Mouse (Mus musculus): ENCODE results near the gene Efcab5. TPM values are rescaled to one million over a fixed set of nuclear protein-coding genes. Genes with fewer than 3 reads are reported as not detected.
A peak's percentile ranks its signal among the peaks of the same experiment; 100 is the strongest.
"Not testable (repeated sequence)": the region's sequence is repeated elsewhere in the genome, so short reads cannot be mapped to it uniquely, and the experiment has no call there.

The Efcab5 gene
- total RNA-seq, 2 experiments from 2014 or later = 5.3 to 6.0 TPM

DNA sequence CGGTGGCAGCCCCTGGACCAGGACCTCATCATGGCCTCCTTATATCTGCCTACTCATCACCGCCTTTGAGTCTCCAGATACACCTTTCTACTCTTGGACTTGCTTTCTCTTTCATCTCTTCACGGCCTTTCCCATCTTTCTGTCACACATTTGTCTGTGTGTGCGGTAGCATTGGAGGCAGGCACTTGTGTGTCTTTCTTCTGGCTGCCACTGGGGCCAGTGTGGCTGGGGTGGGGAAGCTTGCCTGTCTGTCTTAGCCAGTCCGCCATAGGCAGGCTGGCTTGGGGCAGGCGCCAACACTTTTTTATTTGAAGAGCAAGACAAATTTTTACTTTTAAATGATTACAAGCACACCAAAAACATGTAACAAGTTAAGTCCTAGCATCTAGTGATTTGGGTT lies 81.8 kb downstream of the Efcab5 start:
- intact Hi-C loops (cut with DNase I) = loop anchor here (10.0 kb wide), 1 partner anchor 358 kb away; the partner anchor contains the start of gene Coro6
- no peak for DNase-seq (ENCODE audit: low spot score in 2 of 2)

DNA sequence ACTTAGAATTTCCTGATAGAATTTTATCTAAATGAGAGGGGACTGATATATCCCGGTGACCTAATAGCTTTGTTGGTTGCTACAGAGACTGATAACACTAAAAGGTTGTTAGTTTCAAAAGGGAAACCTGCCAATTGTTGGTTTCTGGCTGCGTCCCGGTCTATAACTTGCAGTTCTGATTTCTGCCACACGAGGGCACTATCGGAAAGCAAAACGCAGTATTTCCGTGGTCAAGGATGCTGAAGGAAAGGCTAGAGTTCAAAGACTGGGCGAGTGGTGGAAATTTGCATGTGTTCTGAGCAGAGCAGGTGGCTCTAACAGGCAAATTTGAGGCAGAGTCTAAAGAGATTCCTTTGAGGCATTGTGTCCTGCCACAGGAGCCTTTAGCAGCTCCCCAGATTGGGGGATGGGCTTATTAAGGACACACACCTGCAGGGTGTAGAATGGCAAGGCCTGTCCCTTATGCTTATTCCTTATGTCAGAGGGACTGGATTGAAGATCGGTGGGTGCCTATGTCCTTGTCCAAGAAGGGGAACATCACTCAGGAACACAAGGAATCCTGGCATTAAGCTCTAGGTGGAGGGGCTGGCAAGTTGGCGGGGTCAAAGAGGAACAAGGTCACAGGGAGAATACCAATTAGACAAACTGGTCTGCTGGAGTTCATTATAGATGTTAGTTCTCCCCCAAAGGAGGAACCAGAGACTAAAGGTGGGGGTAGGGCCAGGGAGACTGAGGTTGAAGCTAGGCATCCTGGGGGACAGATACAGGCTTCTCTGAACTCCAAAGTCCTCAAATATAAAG lies 88.4 kb downstream of the Efcab5 start:
- peak; percentile 65 to 75 for DNase-seq (ENCODE audit: low spot score in 2 of 2)
- intact Hi-C loops (cut with DNase I) = loop anchor here (5.0 to 10.0 kb wide), 2 partner anchors 207 to 364 kb away; partner anchors contain the start of gene Coro6

DNA sequence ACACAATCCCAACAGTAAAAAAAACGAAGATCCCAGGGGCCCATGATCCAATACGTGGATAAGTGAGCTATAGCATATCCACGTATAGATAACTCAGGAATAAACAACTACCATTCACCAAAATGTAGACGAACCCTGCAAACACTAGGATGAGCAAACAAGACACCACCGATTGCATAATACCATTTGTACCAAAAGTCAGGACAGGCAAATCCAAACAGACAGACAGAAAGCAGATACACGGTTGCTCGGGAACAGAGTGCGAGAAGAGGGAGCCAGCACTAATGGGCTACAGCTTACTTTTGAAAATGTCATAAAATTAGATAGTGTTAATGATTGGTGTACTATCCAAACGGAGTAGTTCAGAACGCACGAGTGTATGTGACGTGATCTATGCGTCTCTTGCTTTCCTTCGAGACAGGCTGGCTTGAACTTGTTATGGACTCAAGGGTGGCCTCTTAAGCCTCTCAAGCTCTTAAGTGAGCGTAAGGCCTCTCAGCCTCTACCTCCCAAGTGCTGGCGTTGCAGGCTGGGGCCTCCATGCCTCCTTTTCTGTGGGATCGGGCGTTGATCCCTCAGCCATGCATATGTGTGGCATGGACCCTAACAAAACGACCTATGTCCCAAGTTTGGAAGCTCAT lies 90.3 kb downstream of the Efcab5 start:
- no peak for DNase-seq (ENCODE audit: low spot score in 2 of 2)
- intact Hi-C loops (cut with DNase I) = no loop called here

DNA sequence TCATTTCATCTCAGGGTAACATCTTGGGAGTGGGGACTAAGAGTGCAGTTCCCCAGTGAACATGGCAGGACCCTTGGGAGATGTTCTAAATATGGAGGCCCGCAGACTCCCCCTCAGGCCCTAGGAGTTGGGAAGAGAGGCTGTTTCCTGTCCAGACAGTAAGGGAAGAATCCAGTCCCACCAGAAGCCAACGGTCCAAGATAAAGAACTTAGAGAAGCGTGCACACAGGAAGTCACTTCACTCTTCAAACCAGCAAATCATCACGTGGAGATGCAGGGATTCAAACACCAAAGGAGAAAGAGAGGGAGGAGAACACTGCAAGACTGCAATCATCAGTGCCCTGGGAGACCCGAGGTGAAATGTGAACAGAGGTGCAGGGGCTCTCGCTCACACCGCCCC lies 91.8 kb downstream of the Efcab5 start:
- intact Hi-C loops (cut with DNase I) = no loop called here
- DNase-seq (ENCODE audit: low spot score in 2 of 2) = no peak

DNA sequence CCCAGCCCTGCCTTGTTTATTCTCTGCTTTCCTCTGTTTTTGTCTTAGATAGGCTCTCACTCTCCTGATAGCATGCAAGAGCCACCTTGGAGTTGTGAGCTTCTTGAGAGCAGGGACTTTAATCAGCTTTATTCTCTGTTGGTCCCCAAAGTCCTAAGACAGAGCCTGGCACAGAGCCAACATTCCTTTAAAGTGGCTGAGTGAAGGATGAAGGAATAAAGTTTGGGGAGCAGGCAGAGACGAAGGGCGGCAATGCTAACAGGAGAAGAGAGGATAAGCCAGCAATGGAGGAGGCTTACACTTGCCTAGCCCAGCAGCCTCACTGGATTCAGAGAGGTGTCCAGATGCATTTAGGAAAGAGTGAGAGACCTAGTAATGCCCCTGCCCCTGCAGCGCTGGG lies 92.2 kb downstream of the Efcab5 start:
- DNase-seq (ENCODE audit: low spot score in 2 of 2) = no peak
- intact Hi-C loops (cut with DNase I) = no loop called here

DNA sequence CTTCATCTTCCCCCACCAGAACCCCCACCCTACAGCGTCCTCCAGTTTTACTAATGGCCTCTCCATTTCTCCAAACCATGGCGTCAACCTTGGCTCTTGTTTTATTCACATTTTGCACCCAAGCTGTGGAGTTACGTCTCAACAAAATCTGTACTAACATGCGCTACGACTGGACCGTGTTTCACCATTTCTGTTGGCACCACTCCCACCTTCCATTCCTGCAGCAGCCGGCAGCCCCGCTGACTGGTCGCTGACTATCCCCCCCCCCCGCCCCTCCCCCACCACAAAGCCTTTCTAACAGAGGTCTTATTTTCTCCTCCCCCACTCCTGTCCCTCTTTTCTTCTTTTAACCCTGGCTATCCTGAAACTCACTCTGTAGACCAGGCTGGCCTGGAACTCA lies 93.6 kb downstream of the Efcab5 start:
- no peak for DNase-seq (ENCODE audit: low spot score in 2 of 2)
- intact Hi-C loops (cut with DNase I) = no loop called here

DNA sequence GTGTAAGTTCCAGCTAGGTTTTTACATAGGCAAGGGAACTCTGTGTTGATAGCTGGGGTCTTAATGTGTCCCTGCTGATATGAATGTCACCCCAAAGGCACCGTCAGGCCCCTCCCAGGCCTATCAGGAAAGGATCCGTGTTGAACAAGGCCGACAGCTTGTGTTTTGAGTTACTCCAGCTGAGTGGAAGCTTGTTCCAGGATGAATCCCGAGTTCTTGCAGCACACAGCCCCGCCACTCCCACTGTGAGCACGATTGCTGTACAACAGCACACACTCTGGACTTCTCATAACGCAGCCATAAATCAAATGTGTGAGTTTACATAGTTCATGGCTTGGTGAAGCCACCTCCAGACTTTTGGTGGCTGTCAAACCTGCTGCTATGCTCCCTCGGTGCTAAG lies 94.6 kb downstream of the Efcab5 start:
- peak in 1 of 2 experiments; percentile 10 for DNase-seq (ENCODE audit: low spot score in 2 of 2)
- intact Hi-C loops (cut with DNase I) = loop anchor here (5.0 kb wide), 1 partner anchor 97 kb away; the partner anchor contains the start of gene Slc6a4

DNA sequence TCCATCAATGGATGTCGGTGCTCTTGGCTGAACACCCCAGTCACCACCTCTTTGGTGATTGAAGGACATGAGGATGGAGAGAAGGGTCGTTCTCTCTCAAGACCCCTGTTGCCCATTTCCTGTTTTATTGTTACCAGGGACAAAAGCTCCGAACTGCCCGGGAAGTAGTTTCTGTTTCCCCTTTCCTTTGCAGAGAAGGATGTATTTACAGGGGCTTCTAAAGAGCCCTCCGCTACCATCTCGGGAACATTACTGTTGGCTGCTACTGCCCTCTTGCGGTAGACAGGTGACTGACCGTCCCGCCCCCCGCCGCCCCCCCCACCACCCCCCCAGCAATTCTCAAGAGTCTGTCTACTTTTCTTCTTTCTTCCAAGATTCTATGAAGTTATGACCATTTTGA lies 95.6 kb downstream of the Efcab5 start:
- no peak for DNase-seq (ENCODE audit: low spot score in 2 of 2)

DNA sequence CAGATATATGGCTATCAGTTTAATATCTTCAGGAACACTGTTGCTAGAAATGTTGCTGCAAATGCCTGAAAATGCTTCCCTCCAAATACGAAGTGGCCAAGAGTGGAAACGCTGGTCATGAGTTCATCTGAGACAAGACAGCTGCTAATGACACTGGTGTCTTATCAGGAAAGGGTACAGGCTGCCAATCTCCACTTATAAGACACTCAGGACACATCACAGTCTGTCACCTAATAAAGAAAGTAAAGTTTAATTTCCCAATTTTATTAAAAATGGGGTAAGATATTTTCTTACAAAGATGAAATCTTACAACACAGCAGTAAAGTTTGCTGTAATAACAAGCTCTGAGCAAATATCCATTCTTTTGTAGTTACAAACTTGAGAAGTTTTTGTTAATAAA lies 99.6 kb downstream of the Efcab5 start:
- DNase-seq (ENCODE audit: low spot score in 2 of 2) = no peak
- intact Hi-C loops (cut with DNase I) = no loop called here

More for the DNA sequence above, 95.6 kb downstream of the Efcab5 start:
- intact Hi-C loops (cut with DNase I) = loop anchor here (5.0 kb wide), 1 partner anchor 96 kb away; the partner anchor contains the start of gene Slc6a4

DNA sequence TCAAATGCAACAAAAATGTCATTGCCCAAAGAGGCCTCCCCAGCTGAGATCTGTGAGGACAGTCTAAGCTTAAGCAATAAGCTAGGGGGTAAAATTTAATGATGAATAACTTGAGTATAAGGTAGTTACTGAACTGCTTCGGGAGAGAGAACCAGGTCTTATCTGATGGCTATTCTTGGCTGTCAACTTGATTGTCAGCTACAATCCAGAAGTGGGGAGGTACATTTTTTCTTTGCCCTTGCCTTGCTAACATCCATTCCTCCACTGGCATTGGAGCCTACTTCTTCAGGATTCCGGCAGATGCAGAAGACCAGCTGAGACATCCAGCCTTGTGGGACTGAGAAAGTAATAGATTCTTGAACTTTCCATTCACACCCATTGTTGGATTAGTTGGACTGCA lies 101.8 kb downstream of the Efcab5 start:
- intact Hi-C loops (cut with DNase I) = no loop called here
- DNase-seq (ENCODE audit: low spot score in 2 of 2) = no peak

DNA sequence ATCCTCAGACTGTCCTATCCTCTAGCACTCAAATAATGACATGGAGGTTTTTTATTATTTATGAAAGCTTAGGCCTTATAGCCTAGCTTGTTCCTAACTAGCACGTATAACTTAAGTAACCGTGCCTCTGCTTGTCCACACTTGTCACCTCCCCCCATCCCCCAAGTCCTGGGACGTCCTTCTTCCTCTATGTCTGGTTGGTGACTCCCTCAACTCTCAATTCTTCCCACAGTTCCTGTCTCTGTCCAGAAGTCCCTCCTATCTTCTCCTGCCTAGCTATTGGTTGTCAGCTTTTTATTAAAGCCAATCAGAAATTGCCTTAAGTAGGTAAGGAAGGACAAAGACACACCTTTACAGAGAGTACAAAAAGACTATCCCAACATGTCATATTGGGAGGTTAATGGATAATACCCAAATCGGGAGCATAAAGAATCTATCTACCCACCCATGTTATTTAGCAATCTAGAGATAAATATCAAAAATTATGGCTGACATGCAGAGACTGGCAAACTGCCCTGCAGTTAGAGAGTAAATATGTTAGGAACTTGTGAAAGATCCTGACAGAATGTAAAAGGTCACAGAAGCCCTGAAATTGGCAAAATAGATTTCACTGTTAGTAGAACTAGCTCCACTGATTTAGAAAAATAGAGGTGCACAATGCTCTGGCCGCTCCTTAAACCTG lies 104.6 kb downstream of the Efcab5 start:
- intact Hi-C loops (cut with DNase I) = no loop called here
- DNase-seq (ENCODE audit: low spot score in 2 of 2) = no peak

DNA sequence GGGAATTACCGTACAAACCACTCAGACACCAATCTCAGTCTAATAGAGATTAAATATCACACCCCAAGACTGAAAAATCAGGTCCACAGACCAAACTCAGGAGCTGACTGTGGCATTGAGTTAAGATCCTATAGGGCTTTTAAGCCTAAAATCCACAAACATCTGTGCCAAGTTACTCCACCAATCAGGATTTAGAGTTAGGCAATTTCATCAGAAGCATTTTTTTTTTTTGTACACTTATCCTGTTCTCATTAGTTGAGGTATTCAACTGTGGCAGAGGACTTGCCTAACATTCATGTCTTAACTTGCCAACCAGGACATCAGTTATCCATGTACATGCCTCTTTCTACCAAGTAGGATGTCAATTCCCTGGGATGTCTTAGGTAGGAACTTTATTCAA lies 109.4 kb downstream of the Efcab5 start:
- no peak for DNase-seq (ENCODE audit: low spot score in 2 of 2)
- intact Hi-C loops (cut with DNase I) = no loop called here

DNA sequence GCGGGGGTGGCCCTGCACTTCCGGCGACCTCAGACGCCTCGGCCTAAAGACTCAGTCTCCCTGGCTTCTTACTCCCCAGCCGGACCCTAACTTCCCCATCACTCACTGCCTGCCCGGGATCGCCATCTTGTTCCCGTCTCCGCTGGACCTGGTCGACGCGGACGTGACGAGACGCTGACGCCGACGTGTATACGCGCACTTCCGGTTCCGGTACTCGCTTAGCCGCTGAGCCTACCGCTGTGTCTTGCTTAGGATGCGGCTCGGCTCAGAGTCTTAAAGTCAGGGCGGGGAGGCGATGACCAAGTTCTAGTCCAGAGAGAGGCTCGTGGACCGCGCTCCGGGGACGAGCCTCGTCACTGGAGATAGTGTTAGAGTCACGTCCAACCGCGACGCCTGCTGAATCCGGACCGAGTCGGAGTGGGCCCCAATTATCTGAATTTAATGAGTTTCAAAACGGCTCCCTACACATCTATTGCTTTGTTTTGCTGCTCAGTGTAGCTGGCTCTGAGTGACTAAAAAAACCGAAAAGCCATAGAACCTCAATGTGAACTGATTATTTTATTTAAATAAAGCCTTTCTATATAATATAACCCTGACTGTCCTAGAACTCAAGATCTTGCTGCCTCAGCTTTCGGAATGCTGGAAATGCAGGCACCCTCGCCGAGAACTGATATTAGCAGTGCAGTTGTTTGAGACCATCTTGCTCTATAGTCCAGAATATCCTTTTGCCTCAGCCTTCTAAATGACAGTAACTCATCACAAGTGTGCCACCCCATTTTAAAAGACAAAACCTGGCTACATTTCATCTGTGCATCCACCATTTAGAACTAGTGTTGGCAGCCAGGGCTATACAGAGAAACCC lies 110.3 kb downstream of the Efcab5 start, which contains the start of gene Nsrp1:
TSS of gene Nsrp1 (minus strand) at position 163 of the 862 bp plus-strand sequence.
- intact Hi-C loops (cut with DNase I) = no loop called here
- peak; percentile 92 to 93 for DNase-seq (ENCODE audit: low spot score in 2 of 2)

DNA sequence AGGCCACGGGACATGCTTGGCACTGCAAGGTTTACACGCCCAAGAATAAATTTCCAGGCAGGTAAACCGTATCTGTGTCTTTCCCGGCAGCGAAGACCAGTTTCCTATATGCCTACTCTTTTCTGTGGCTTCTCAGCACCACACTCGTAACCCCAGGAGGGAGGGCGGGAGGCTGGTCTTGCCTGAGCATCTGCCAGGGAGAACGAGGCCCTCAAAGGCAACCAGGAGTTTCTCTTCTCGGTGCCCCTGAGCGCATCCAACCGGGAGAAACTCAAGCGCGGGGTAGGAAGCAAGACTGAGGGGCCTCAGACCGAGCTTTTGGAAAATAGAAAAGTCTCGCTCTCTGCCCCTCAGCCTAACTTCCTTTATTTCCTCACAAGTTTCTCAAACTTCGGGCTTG lies 111.0 kb downstream of the Efcab5 start:
- intact Hi-C loops (cut with DNase I) = no loop called here
- peak in 1 of 2 experiments; percentile 21 for DNase-seq (ENCODE audit: low spot score in 2 of 2)

DNA sequence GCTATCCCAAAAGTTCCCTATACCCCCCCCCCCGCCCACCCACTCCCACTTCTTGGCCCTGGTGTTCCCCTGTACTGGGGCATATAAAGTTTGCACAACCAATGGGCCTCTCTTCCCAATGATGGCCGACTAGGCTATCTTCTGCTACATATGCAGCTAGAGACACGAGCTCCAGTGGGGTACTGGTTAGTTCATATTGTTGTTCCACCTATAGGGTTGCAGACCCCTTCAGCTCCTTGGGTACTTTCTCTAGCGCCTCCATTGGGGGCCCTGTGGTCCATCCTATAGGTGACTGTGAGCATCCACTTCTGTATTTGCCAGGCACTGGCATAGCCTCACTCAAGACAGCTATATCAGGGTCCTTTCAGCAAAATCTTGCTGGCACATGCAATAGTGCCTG lies 111.4 kb downstream of the Efcab5 start:
- DNase-seq (ENCODE audit: low spot score in 2 of 2); intact Hi-C loops (cut with DNase I): not testable (repeated sequence)

DNA sequence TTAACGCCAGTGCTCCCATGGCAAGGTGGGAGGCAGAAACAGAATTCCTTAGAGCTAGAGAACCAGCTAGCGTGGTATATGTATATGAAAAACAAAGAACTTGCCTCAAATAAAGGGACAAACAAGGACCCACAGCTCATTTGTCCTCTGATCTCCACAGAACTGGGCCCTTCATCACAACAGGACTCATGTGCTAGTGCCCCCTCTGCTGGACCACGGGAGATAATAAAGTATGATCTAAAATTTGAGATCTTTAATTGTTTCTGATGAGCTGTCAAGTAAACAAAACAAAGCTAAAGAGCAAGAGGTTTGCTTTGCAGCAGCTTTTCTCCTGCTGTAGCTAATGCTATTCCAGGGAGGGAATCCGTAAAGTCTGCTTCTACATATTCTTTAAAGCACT lies 118.0 kb downstream of the Efcab5 start:
- no peak for DNase-seq (ENCODE audit: low spot score in 2 of 2)
- intact Hi-C loops (cut with DNase I) = loop anchor here (5.0 kb wide), 1 partner anchor 73 kb away; the partner anchor contains the start of gene Slc6a4

DNA sequence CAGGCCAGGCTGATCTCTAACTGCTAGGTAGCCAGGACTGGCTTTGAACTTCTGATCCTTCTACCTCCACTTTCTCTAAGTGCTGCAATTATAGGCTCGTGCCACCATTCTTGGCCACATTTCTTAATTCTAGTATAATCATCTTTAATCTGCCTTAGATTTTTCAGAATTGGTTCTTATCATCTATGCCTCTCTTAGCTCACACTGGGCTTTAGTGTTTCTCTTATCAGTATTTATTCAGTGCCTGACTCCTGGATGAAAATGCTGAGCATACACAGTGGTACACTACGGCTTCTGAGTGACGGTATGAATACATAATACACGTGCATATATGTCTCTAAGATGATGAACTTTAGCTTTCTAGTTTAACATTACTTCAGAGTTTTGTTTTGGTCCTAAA lies 119.9 kb downstream of the Efcab5 start:
- DNase-seq (ENCODE audit: low spot score in 2 of 2) = no peak
- intact Hi-C loops (cut with DNase I) = no loop called here

DNA sequence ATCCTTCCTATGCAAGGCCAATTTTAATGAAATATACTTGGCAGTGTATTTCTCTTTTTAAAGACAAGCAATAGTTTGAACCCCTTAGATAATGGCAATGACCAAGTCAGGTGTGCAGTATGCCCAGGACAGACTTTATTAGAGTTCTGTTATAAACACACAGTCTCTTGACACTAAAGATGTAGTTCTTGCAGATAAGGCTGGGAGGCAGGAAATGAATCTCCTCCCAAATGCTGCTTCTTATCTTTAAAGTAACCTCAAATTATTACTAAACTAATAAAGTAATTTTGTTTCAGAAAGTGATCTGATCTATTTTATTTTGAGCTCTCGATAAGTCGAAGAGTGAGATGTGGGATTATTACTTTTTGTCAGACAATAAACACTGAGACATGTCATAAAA lies 125.4 kb downstream of the Efcab5 start:
- no peak for DNase-seq (ENCODE audit: low spot score in 2 of 2)
- intact Hi-C loops (cut with DNase I) = no loop called here

DNA sequence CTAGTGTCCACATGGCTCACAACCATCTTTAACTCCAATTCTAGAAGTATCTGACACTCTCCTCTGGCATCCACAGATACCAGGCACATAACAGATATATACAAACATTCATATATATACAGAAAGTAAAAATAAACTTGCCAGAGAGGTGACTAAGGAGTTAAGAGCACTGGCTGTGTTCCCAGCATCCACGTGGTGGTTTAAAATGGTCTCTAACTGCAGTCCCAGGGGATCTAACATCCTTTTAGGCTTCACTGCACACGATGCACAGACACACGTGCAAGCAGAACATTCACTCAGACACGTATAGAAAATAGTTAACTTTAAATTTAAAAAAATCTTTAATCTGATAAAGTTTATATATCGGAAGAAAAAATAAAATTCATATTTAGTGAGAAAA lies 126.8 kb downstream of the Efcab5 start:
- DNase-seq (ENCODE audit: low spot score in 2 of 2) = no peak

More for the DNA sequence above, 126.8 kb downstream of the Efcab5 start:
- intact Hi-C loops (cut with DNase I) = no loop called here

Measured in left cerebral cortex, postnatal 36 days (tissue).